Mouse (Mus musculus) midbrain, postnatal 0 days (tissue): ENCODE measurements around the gene Pef1. TPM values are rescaled to one million over a fixed set of nuclear protein-coding genes. Genes with fewer than 3 reads are reported as not detected.

ENCODE experiments used
- ATAC-seq: fragments of 200-750 bp; cut with Nextera tagmentation; 2 replicates; pipeline ENCODE4 v1.8.0; 2017; ENCODE audit warnings: moderate number of reproducible peaks, mild to moderate bottlenecking, moderate TSS enrichment, moderate library complexity; ENCODE audit not compliant: low FRiP score
- DNase-seq: peaks from one replicate; pipeline ENCODE4 v3.0.0-alpha.2; 2015; ENCODE audit warnings: low spot score
- H3K27ac ChIP-seq: fragments of 300-500 bp; sonication (generic); 2 replicates; pipeline ENCODE4 v1.5.1; 2014; ENCODE audit warnings: low read depth, mild to moderate bottlenecking, low read length, mixed read lengths
- H3K27me3 ChIP-seq: fragments of 300-500 bp; sonication (generic); 2 replicates; pipeline ENCODE4 v1.6.1; 2014; ENCODE audit warnings: low read length, control low read depth, mixed read lengths; ENCODE audit not compliant: insufficient read depth
- H3K36me3 ChIP-seq: fragments of 300-500 bp; sonication (generic); 2 replicates; pipeline ENCODE4 v1.6.1; 2014; ENCODE audit warnings: low read length, control low read depth, mixed read lengths; ENCODE audit not compliant: insufficient read depth
- H3K4me1 ChIP-seq: fragments of 300-500 bp; sonication (generic); 2 replicates; pipeline ENCODE4 v1.6.1; 2014; ENCODE audit warnings: mild to moderate bottlenecking, control low read depth, antibody characterized with exemption, low read length, mixed read lengths; ENCODE audit not compliant: insufficient read depth
- H3K4me2 ChIP-seq: fragments of 300-500 bp; sonication (generic); 2 replicates; pipeline ENCODE4 v1.6.1; 2014; ENCODE audit warnings: low read depth, mild to moderate bottlenecking, low read length, mixed read lengths; ENCODE audit not compliant: poor library complexity, severe bottlenecking
- H3K4me3 ChIP-seq: fragments of 300-500 bp; sonication (generic); 2 replicates; pipeline ENCODE4 v1.5.1; 2014; ENCODE audit warnings: low read depth, mild to moderate bottlenecking, low read length, moderate library complexity
- H3K9ac ChIP-seq: fragments of 300-500 bp; sonication (generic); replicated peaks from 2 replicates; pipeline ENCODE4 v1.6.1; 2014; ENCODE audit warnings: mild to moderate bottlenecking, low read length, moderate library complexity, mixed read lengths; ENCODE audit not compliant: poor library complexity, severe bottlenecking
- H3K9me3 ChIP-seq: fragments of 300-500 bp; sonication (generic); 2 replicates; pipeline ENCODE4 v1.6.1; 2016; ENCODE audit warnings: low read length, control low read depth
- CTCF ChIP-seq: IDR thresholded peaks from 2 replicates; pipeline ENCODE4 v1.5.1; 2016; ENCODE audit warnings: antibody characterized with exemption, mild to moderate bottlenecking
- WGBS: fragments of 180-500 bp; shearing (Covaris S2); extraction: QIAGEN DNeasy Blood & Tissue Kit; methylation state at CpG from one replicate; pipeline ENCODE4 v1.1.7; 2014; 5-methylcytosine and 5-hydroxymethylcytosine counted together
- polyA plus RNA-seq: library from polyadenylated mRNA; unstranded; fragments of >200 nt; fragmentation: Nextera tagmentation; extraction: Ambion mirVana; gene quantifications from 2 replicates; pipeline ENCODE4 v1.2.1, GENCODE M21; 2015
- total RNA-seq: library from RNA; depleted of rRNA; stranded (reverse); fragments of >200 nt; gene quantifications from 2 replicates; pipeline ENCODE4 v1.2.3, GENCODE M21; 2014

Pef1 gene
- total and polyA plus RNA-seq, 2 experiments from 2014 or later: 59.5 to 61.5 TPM

GRCm38 (mm10) chr4:130074761-130075515 lies 27.4 kb upstream of the Pef1 start:
- ATAC-seq: peak; percentile 63; the same call in 1 of the 2 replicates
- peak; percentile 75 for DNase-seq
- H3K27ac ChIP-seq: no peak overlapping the region; the same call in 1 of the 2 replicates
- no peak overlapping the region for H3K9ac ChIP-seq
- H3K9me3 ChIP-seq: no peaks in the 10 kb centered on the region
- H3K4me1 ChIP-seq: peaks cover 2% of the 10 kb centered on the region; the same call in 1 of the 2 replicates
- no peaks in the 10 kb centered on the region for H3K36me3 ChIP-seq
- H3K4me3 ChIP-seq: no peak overlapping the region
- H3K4me2 ChIP-seq: no peak overlapping the region
- H3K27me3 ChIP-seq: 0 out of 2 replicates have a peak, but pooled peaks cover 5% of the 10 kb centered on the region
- 56% methylated on average over 17 of the region's 17 CpGs for WGBS
- TF ChIP-seq CTCF: no peak

- Histone ChIP-seq H3K36me3 (no peaks in the 10 kb centered on the region), H3K9ac (no peak overlapping the region), H3K9me3 (no peaks in the 10 kb centered on the region), H3K4me1 (peaks cover 2% of the 10 kb centered on the region; the same call in 1 of the 2 replicates), H3K4me3 (no peak overlapping the region), H3K4me2 (no peak overlapping the region), H3K27me3 (0 out of 2 replicates have a peak, but pooled peaks cover 5% of the 10 kb centered on the region), H3K27ac (0 out of 2 replicates have a peak overlapping the region, but pooled peaks have one; percentile 26)
- ATAC-seq: no peak
- no peak for TF ChIP-seq CTCF
- peak; percentile 56 for DNase-seq
- 48% methylated on average over 8 of the region's 8 CpGs for WGBS
Measured at GRCm38 (mm10) chr4:130076856-130077255, 25.5 kb upstream of the Pef1 start.

- Histone ChIP-seq H3K27me3 (0 out of 2 replicates have a peak, but pooled peaks cover 5% of the 10 kb centered on the region), H3K4me3 (no peak overlapping the region), H3K9ac (no peak overlapping the region), H3K36me3 (no peaks in the 10 kb centered on the region), H3K27ac (no peak overlapping the region), H3K4me1 (peaks cover 2% of the 10 kb centered on the region), H3K9me3 (no peaks in the 10 kb centered on the region), H3K4me2 (no peak overlapping the region)
- no peak for TF ChIP-seq CTCF
- no peak for ATAC-seq
- peak; percentile 51 for DNase-seq
- 70% methylated on average over 15 of the region's 17 CpGs for WGBS
Measured at GRCm38 (mm10) chr4:130078816-130079485, 23.4 kb upstream of the Pef1 start.

- H3K4me2 ChIP-seq: no peak overlapping the region
- peaks cover 2% of the 10 kb centered on the region for H3K4me1 ChIP-seq
- no peak for DNase-seq
Measured at GRCm38 (mm10) chr4:130079521-130079920, 22.8 kb upstream of the Pef1 start.

GRCm38 (mm10) chr4:130081345-130082190 lies 20.8 kb upstream of the Pef1 start:
- peak; percentile 93 for DNase-seq
- Histone ChIP-seq H3K9ac (no peak overlapping the region), H3K4me3 (no peak overlapping the region), H3K27me3 (0 out of 2 replicates have a peak, but pooled peaks cover 3% of the 10 kb centered on the region), H3K9me3 (no peaks in the 10 kb centered on the region), H3K36me3 (no peaks in the 10 kb centered on the region), H3K4me2 (no peak overlapping the region), H3K4me1 (no peaks in the 10 kb centered on the region; the same call in 1 of the 2 replicates), H3K27ac (peak overlapping the region; percentile 38)
- ATAC-seq: peak; percentile 68; the same call in 1 of the 2 replicates
- 0 out of 2 replicates have a peak, but pooled peaks have one; percentile 9 for TF ChIP-seq CTCF
- 68% methylated on average over 19 of the region's 19 CpGs for WGBS

More at GRCm38 (mm10) chr4:130079521-130079920, 22.8 kb upstream of the Pef1 start:
- 0 out of 2 replicates have a peak, but pooled peaks cover 5% of the 10 kb centered on the region for H3K27me3 ChIP-seq
- WGBS: 66% methylated on average over 3 of the region's 3 CpGs
- H3K9me3 ChIP-seq: no peaks in the 10 kb centered on the region
- no peak for ATAC-seq
- no peak for TF ChIP-seq CTCF
- H3K4me3 ChIP-seq: no peak overlapping the region
- no peak overlapping the region for H3K27ac ChIP-seq
- no peak overlapping the region for H3K9ac ChIP-seq
- no peaks in the 10 kb centered on the region for H3K36me3 ChIP-seq
